Mouse (Mus musculus): Measurements from ENCODE around the gene Olfr609.
"Not testable (repeated sequence)": the region's sequence is repeated elsewhere in the genome, so short reads cannot be mapped to it uniquely, and the experiment has no call there.

Olfr609 gene

GRCm38 (mm10) chr7:103497962-103498361 lies at the start of gene Olfr609:
TSS of gene Olfr609 (minus strand) at chr7:103498062.
- TF ChIP-seq GATA4 (IDR thresholded peaks at IDR 0.05; ENCODE audit: insufficient replicate concordance, low read length) = no peak

GRCm38 (mm10) chr7:103542617-103543016 lies 44.8 kb upstream of the Olfr609 start, which contains the start of gene Olfr612:
TSS of gene Olfr612 (minus strand) at chr7:103542717.
- not testable (repeated sequence) for TF ChIP-seq GATA4 (IDR thresholded peaks at IDR 0.05; ENCODE audit: insufficient replicate concordance, low read length)

- not testable (repeated sequence) for TF ChIP-seq GATA4 (IDR thresholded peaks at IDR 0.05; ENCODE audit: insufficient replicate concordance, low read length)
Measured at GRCm38 (mm10) chr7:103520746-103521145, 22.9 kb upstream of the Olfr609 start, which contains the start of gene Olfr611. TSS of gene Olfr611 (minus strand) at chr7:103520846.

- no peak for TF ChIP-seq GATA4 (IDR thresholded peaks at IDR 0.05; ENCODE audit: insufficient replicate concordance, low read length)
Measured at GRCm38 (mm10) chr7:103512022-103512421, 14.2 kb upstream of the Olfr609 start, which contains the start of gene Olfr610. TSS of gene Olfr610 (minus strand) at chr7:103512122.

GRCm38 (mm10) chr7:103469577-103469976 lies 28.3 kb downstream of the Olfr609 start, which contains the start of gene Olfr608:
TSS of gene Olfr608 (plus strand) at chr7:103469877.
- TF ChIP-seq GATA4 (IDR thresholded peaks at IDR 0.05; ENCODE audit: insufficient replicate concordance, low read length) = no peak

- TF ChIP-seq GATA4 (IDR thresholded peaks at IDR 0.05; ENCODE audit: insufficient replicate concordance, low read length) = no peak
Measured at GRCm38 (mm10) chr7:103460590-103460989, 37.3 kb downstream of the Olfr609 start.

- no peak for TF ChIP-seq GATA4 (IDR thresholded peaks at IDR 0.05; ENCODE audit: insufficient replicate concordance, low read length)
Measured at GRCm38 (mm10) chr7:103448746-103449145, 49.1 kb downstream of the Olfr609 start, which contains the start of gene Olfr606. TSS of gene Olfr606 (plus strand) at chr7:103449046.

- no peak for TF ChIP-seq GATA4 (IDR thresholded peaks at IDR 0.05; ENCODE audit: insufficient replicate concordance, low read length)
Measured at GRCm38 (mm10) chr7:103445339-103445738, 52.5 kb downstream of the Olfr609 start, which contains the start of gene Olfr605. TSS of gene Olfr605 (minus strand) at chr7:103445439.

Measured in liver, adult (tissue).